28 mouse cellular contexts compared by ENCODE assay signal in genomic region chr7:78440896-78441295, GRCm38 (mm10).
DNase-seq lines count a peak whose midpoint lies in the region; ATAC-seq and TF ChIP-seq lines count a peak whose summit lies in the region.
"Had no signal": no experiment of that assay in that cellular context is flagged by ENCODE, and none has a peak within 500 bp of the region (broad histone marks: within the 10 kb centered on the region; RNA-seq: fewer than 3 reads in every experiment).

No protein-coding gene starts in this region.

- no peak for ATAC-seq in neural tube, embryonic 15.5 days (ENCODE audit: low FRiP score)
- ATAC-seq: activated CD4-positive, CD25-positive, alpha-beta regulatory T cell, adult 4 months; CD4-positive, CD25-positive, alpha-beta regulatory T cell, adult 4 months; forebrain, embryonic 14.5 days; forebrain, postnatal 0 days; Patski had no signal

- no peak for DNase-seq in cerebellum, adult 2 months
- DNase-seq in cerebellum, postnatal 10 days: no peak
- peak; percentile 52 for DNase-seq in heart, adult 11 months
- no peak for DNase-seq in heart, adult 18-20 months
- peak; percentile 34 for DNase-seq in layer of hippocampus, adult 9-11 months
- no peak for DNase-seq in layer of hippocampus, postnatal 25 days (ENCODE audit: extremely low spot score in 1 of 2, low spot score in 1 of 2)
- no peak for DNase-seq in neural tube, embryonic 10.5 days (ENCODE audit: extremely low spot score, low spot score)
- DNase-seq: adrenal gland, adult 8-10 months; adrenal gland, postnatal 14 days; adrenal gland, postnatal 36 days; B cell, adult 2 months; cerebellum, adult 11 months; cerebellum, adult 18-20 months; cerebellum, postnatal 36 days; embryo, embryonic 11 days; forebrain, postnatal 0 days had no signal

- peaks cover 29% of the 10 kb centered on the region for H3K4me1 ChIP-seq in cerebellum, adult 2 months (ENCODE audit: control insufficient read depth, insufficient read depth, low read length)
- H3K4me1 ChIP-seq in neural tube, embryonic 15.5 days: peaks cover 4% of the 10 kb centered on the region; the same call in 1 of the 2 replicates
- H3K4me1 ChIP-seq: embryonic facial prominence, embryonic 13.5 days; embryonic facial prominence, embryonic 15.5 days; forebrain, embryonic 10.5 days; forebrain, embryonic 12.5 days had no signal

- peaks cover 20% of the 10 kb centered on the region for H3K36me3 ChIP-seq in neural tube, embryonic 15.5 days
- H3K36me3 ChIP-seq: embryonic facial prominence, embryonic 13.5 days; embryonic facial prominence, embryonic 15.5 days; forebrain, embryonic 10.5 days; forebrain, embryonic 12.5 days; G1E had no signal

- TF ChIP-seq POLR2A in cerebellum, adult 2 months (IDR thresholded peaks at IDR 0.05; ENCODE audit: borderline replicate concordance, insufficient read depth, low read length): no peak

- TF ChIP-seq CTCF in cerebellum, adult 2 months (IDR thresholded peaks at IDR 0.05; ENCODE audit: borderline replicate concordance, insufficient read depth, low read depth, low read length): no peak

- WGBS in cerebellum, adult 2 months: 59% methylated on average over 3 of the region's 3 CpGs
- 79% methylated on average over 3 of the region's 3 CpGs for WGBS in neural tube, embryonic 15.5 days

- H3K27me3 ChIP-seq in cerebellum, adult 2 months (ENCODE audit: control insufficient read depth, insufficient read depth, low read length): no peaks in the 10 kb centered on the region
- no peaks in the 10 kb centered on the region for H3K27me3 ChIP-seq in neural tube, embryonic 15.5 days (replicated peaks)
- H3K27me3 ChIP-seq: CH12.LX; embryonic facial prominence, embryonic 13.5 days; embryonic facial prominence, embryonic 15.5 days; forebrain, embryonic 12.5 days; Patski had no signal

- H3K9ac ChIP-seq in neural tube, embryonic 15.5 days (replicated peaks): no peak overlapping the region
- H3K9ac ChIP-seq: embryonic facial prominence, embryonic 13.5 days; embryonic facial prominence, embryonic 15.5 days; forebrain, embryonic 12.5 days; forebrain, postnatal 0 days had no signal

- no peaks in the 10 kb centered on the region for H3K9me3 ChIP-seq in neural tube, embryonic 15.5 days (replicated peaks)
- H3K9me3 ChIP-seq: embryonic facial prominence, embryonic 13.5 days; embryonic facial prominence, embryonic 15.5 days; forebrain, embryonic 10.5 days; forebrain, embryonic 12.5 days had no signal

- H3K4me3 ChIP-seq in cerebellum, adult 2 months (replicated peaks; ENCODE audit: insufficient read depth, low read depth, low read length): no peak overlapping the region
- no peak overlapping the region for H3K4me3 ChIP-seq in neural tube, embryonic 15.5 days (replicated peaks)
- H3K4me3 ChIP-seq: embryonic facial prominence, embryonic 13.5 days; embryonic facial prominence, embryonic 15.5 days; erythroblast, embryonic 14.5 days; forebrain, embryonic 10.5 days; forebrain, embryonic 12.5 days had no signal

- no peak overlapping the region for H3K4me2 ChIP-seq in neural tube, embryonic 15.5 days
- H3K4me2 ChIP-seq: embryonic facial prominence, embryonic 13.5 days; embryonic facial prominence, embryonic 15.5 days; forebrain, embryonic 12.5 days had no signal

- peak overlapping the region; percentile 55 for H3K27ac ChIP-seq in cerebellum, adult 2 months (ENCODE audit: insufficient read depth, low read length)
- H3K27ac ChIP-seq in neural tube, embryonic 15.5 days (replicated peaks): peak overlapping the region; percentile 33; the same call in 1 of the 2 replicates
- H3K27ac ChIP-seq: embryonic facial prominence, embryonic 13.5 days; embryonic facial prominence, embryonic 15.5 days; forebrain, embryonic 10.5 days; forebrain, embryonic 12.5 days had no signal

Comparison
In these comparisons a context has a peak if more than half of its experiments do, and no peak if none do; other contexts are left out.
1. DNase-seq: peak in heart, adult 11 months (single experiment) and layer of hippocampus, adult 9-11 months (single experiment); none in cerebellum, adult 2 months (0 of 2), cerebellum, postnatal 10 days (0 of 2), heart, adult 18-20 months (0 of 2), layer of hippocampus, postnatal 25 days (0 of 2) and neural tube, embryonic 10.5 days (single experiment).